Mouse (Mus musculus): ENCODE measurements around the gene Olfr1367.

DNA sequence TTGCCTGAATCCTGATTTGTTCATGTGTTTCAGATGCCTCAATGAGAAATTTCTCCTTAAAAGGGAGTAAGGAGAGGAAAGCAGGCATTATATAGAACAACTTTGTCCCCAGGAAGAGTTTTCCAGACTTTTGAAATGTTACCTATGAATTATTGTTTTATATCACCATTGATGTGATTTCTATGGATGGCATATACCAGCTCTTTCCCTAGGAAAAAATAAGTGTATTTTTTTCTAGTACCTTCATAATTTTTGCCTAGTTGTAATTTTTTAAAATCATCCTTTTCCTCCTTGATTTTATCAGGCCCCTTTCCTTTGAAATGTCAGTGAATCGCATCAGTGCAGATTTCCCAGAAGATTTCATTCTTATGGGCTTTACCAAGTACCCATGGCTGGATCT is at the start of gene Olfr1367:
- no peak for TF ChIP-seq CTCF (IDR thresholded peaks at IDR 0.05; ENCODE audit: extremely low read depth, insufficient read depth, insufficient read length, insufficient replicate concordance)
- no peak for TF ChIP-seq POLR2A (IDR thresholded peaks at IDR 0.05; ENCODE audit: low read depth, low read length)

Measured in spleen, adult 2 months (tissue).